Mouse (Mus musculus) CH12.LX (cell line): ENCODE results near the gene Clec3a.

Source experiments
- CHD2 ChIP-seq: IDR thresholded peaks from 2 replicates; pipeline ENCODE4 v1.6.1; 2011; ENCODE audit warnings: low read length, improper control_type of control experiment
- CTCF ChIP-seq, 2 experiments: IDR thresholded peaks in 1 of 2; conservative IDR thresholded peaks in 1 of 2; 2 replicates each; pipeline ENCODE4 v1.5.1; 2011 to 2012; ENCODE audit warnings: low read depth in 2 of 2, low read length in 2 of 2, improper control_type of control experiment in 1 of 2, inconsistent platforms in 1 of 2, mild to moderate bottlenecking in 1 of 2, moderate library complexity in 1 of 2
- ELF1 ChIP-seq: IDR thresholded peaks from 2 replicates; pipeline ENCODE4 v1.6.1; 2014; ENCODE audit warnings: low read depth, mild to moderate bottlenecking, inconsistent platforms, low read length, improper control_type of control experiment
- HCFC1 ChIP-seq: IDR thresholded peaks from 2 replicates; pipeline ENCODE4 v1.6.1; 2012; ENCODE audit warnings: low read depth, mild to moderate bottlenecking, inconsistent platforms, low read length, improper control_type of control experiment
- MAX ChIP-seq: IDR thresholded peaks from 2 replicates; pipeline ENCODE4 v1.6.1; 2011; ENCODE audit warnings: low read length, improper control_type of control experiment
- MEF2A ChIP-seq: IDR thresholded peaks from 2 replicates; pipeline ENCODE4 v1.6.1; 2014; ENCODE audit warnings: low read depth, mild to moderate bottlenecking, inconsistent platforms, low read length, improper control_type of control experiment, borderline replicate concordance
- MXI1 ChIP-seq: IDR thresholded peaks from 2 replicates; pipeline ENCODE4 v1.6.1; 2011; ENCODE audit warnings: mild to moderate bottlenecking, low read depth, low read length, improper control_type of control experiment
- NRF1 ChIP-seq: IDR thresholded peaks from 2 replicates; pipeline ENCODE4 v1.6.1; 2014; ENCODE audit warnings: low read depth, mild to moderate bottlenecking, inconsistent platforms, low read length, improper control_type of control experiment, moderate library complexity
- POLR2A ChIP-seq: IDR thresholded peaks from 2 replicates; pipeline ENCODE4 v1.6.1; 2011; ENCODE audit warnings: low read depth, mild to moderate bottlenecking, improper control_type of control experiment, low read length
- RCOR1 ChIP-seq: conservative IDR thresholded peaks from 2 replicates; pipeline ENCODE4 v1.6.1; 2012; ENCODE audit warnings: low read depth, mild to moderate bottlenecking, inconsistent platforms, low read length, improper control_type of control experiment
- TBP ChIP-seq: conservative IDR thresholded peaks from 2 replicates; pipeline ENCODE4 v1.6.1; 2011; ENCODE audit warnings: low read depth, low read length, improper control_type of control experiment
- ZKSCAN1 ChIP-seq: IDR thresholded peaks from 2 replicates; pipeline ENCODE4 v1.6.1; 2012; ENCODE audit warnings: low read depth, inconsistent platforms, low read length, improper control_type of control experiment, borderline replicate concordance

GRCm38 (mm10) chr8:114398326-114398725, 19.6 kb upstream of the Clec3a start:
- TF ChIP-seq POLR2A = no peak
- TF ChIP-seq RCOR1 = no peak
- TF ChIP-seq CTCF (conservative IDR thresholded peaks at IDR 0.05 in 1 of 2, IDR thresholded peaks at IDR 0.05 in 1 of 2; ENCODE audit: low read depth in 2 of 2, low read length in 2 of 2) = no peak
- TF ChIP-seq TBP = no peak
- no peak for TF ChIP-seq MEF2A
- TF ChIP-seq ZKSCAN1 = no peak
- TF ChIP-seq MAX = no peak
- TF ChIP-seq HCFC1 = no peak
- TF ChIP-seq ELF1 = no peak
- TF ChIP-seq MXI1 = no peak
- no peak for TF ChIP-seq CHD2
- no peak for TF ChIP-seq NRF1
